In genomic region chr19:10454718-10455436, GRCm38 (mm10) we compare ENCODE assay signal across 27 mouse cellular contexts. TPM values are rescaled to one million over a fixed set of nuclear protein-coding genes. Genes with fewer than 3 reads are reported as not detected.
DNase-seq lines count a peak whose midpoint lies in the region; ATAC-seq lines count a peak whose summit lies in the region.
"Had no signal": no experiment of that assay in that cellular context is flagged by ENCODE, and none has a peak within 500 bp of the region (broad histone marks: within the 10 kb centered on the region; RNA-seq: fewer than 3 reads in every experiment).

No protein-coding gene starts in this region.

- H3K27ac ChIP-seq in liver, embryonic 13.5 days = no peak overlapping the region
- H3K27ac ChIP-seq in liver, embryonic 11.5 days (ENCODE audit: low read depth, low read length) = no peak overlapping the region
- H3K27ac ChIP-seq: embryonic facial prominence, embryonic 12.5 days; intestine, embryonic 15.5 days; kidney, embryonic 15.5 days; limb, embryonic 10.5 days; lung, embryonic 15.5 days; neural tube, embryonic 12.5 days had no signal

- no peak overlapping the region for H3K4me3 ChIP-seq in liver, embryonic 13.5 days (replicated peaks)
- H3K4me3 ChIP-seq in liver, embryonic 11.5 days (ENCODE audit: low read depth, low read length) = no peak overlapping the region
- H3K4me3 ChIP-seq: embryonic facial prominence, embryonic 12.5 days; intestine, embryonic 15.5 days; kidney, embryonic 15.5 days; limb, embryonic 10.5 days; lung, embryonic 15.5 days; neural tube, embryonic 12.5 days had no signal

- no peak overlapping the region for H3K4me2 ChIP-seq in liver, embryonic 13.5 days
- no peak overlapping the region for H3K4me2 ChIP-seq in liver, embryonic 11.5 days
- H3K4me2 ChIP-seq: embryonic facial prominence, embryonic 12.5 days; heart, embryonic 11.5 days; intestine, embryonic 15.5 days; kidney, embryonic 15.5 days; lung, embryonic 15.5 days; neural tube, embryonic 12.5 days had no signal

- ATAC-seq in liver, embryonic 13.5 days (ENCODE audit: low read depth) = peak; percentile 27; the same call in 1 of the 2 replicates
- no peak for ATAC-seq in liver, embryonic 11.5 days (replicated peaks; ENCODE audit: low FRiP score)
- ATAC-seq: forebrain, postnatal 0 days; hindbrain, embryonic 16.5 days; intestine, embryonic 15.5 days had no signal

- H3K9me3 ChIP-seq in liver, embryonic 13.5 days (replicated peaks) = no peaks in the 10 kb centered on the region
- no peaks in the 10 kb centered on the region for H3K9me3 ChIP-seq in liver, embryonic 11.5 days (ENCODE audit: control insufficient read depth, low read length)
- H3K9me3 ChIP-seq: embryonic facial prominence, embryonic 12.5 days; intestine, embryonic 15.5 days; kidney, embryonic 15.5 days; limb, embryonic 10.5 days; lung, embryonic 15.5 days; neural tube, embryonic 12.5 days had no signal

- 30% methylated on average over 4 of the region's 4 CpGs for WGBS in liver, embryonic 13.5 days (ENCODE audit: insufficient replicate concordance)
- 56% methylated on average over 4 of the region's 4 CpGs for WGBS in liver, embryonic 11.5 days

- peak; percentile 48 for DNase-seq in adrenal gland, postnatal 14 days
- no peak for DNase-seq in adrenal gland, adult 18-20 months (ENCODE audit: low spot score in 2 of 2)
- no peak for DNase-seq in liver, embryonic 13.5 days
- no peak for DNase-seq in liver, embryonic 11.5 days (ENCODE audit: low spot score)
- peak; percentile 69 for DNase-seq in ovary, postnatal 36 days (ENCODE audit: low spot score)
- no peak for DNase-seq in ovary, postnatal 14 days (ENCODE audit: low spot score)
- no peak for DNase-seq in urinary bladder, postnatal 4 days (ENCODE audit: low spot score in 2 of 2)
- DNase-seq: cerebellum, adult 11-12 months; cerebellum, postnatal 10 days; forebrain, postnatal 0 days; gastrocnemius, postnatal 14 days; lung, postnatal 4 days; right cerebral cortex, postnatal 25 days; spleen, adult 18-20 months; thymus, postnatal 25 days had no signal

- no peak overlapping the region for H3K9ac ChIP-seq in liver, embryonic 13.5 days
- no peak overlapping the region for H3K9ac ChIP-seq in liver, embryonic 11.5 days (ENCODE audit: low read depth, low read length)
- H3K9ac ChIP-seq: embryonic facial prominence, embryonic 12.5 days; forebrain, postnatal 0 days; intestine, embryonic 15.5 days; kidney, embryonic 15.5 days; lung, embryonic 15.5 days; neural tube, embryonic 12.5 days had no signal

- peaks cover 26% of the 10 kb centered on the region for H3K4me1 ChIP-seq in liver, embryonic 13.5 days (replicated peaks)
- H3K4me1 ChIP-seq in liver, embryonic 11.5 days (replicated peaks; ENCODE audit: control insufficient read depth, insufficient read depth, low read length) = peaks cover 2% of the 10 kb centered on the region

- H3K36me3 ChIP-seq in liver, embryonic 13.5 days = no peaks in the 10 kb centered on the region
- no peaks in the 10 kb centered on the region for H3K36me3 ChIP-seq in liver, embryonic 11.5 days (ENCODE audit: control insufficient read depth, insufficient read depth, low read length)
- H3K36me3 ChIP-seq: embryonic facial prominence, embryonic 12.5 days; intestine, embryonic 15.5 days; kidney, embryonic 15.5 days; limb, embryonic 10.5 days; lung, embryonic 15.5 days; neural tube, embryonic 12.5 days had no signal

- peaks cover 89% of the 10 kb centered on the region for H3K27me3 ChIP-seq in liver, embryonic 13.5 days
- peaks cover 62% of the 10 kb centered on the region for H3K27me3 ChIP-seq in liver, embryonic 11.5 days (replicated peaks; ENCODE audit: control insufficient read depth, insufficient read depth, low read length)

RNA-seq across cellular contexts. Expression of gene Lrrc10b, which starts 2.4 kb away (rescaled TPM):
- 3.9 and 5.8 TPM in 2 replicates for total RNA-seq in adrenal gland, postnatal 14 days (2021)
- total RNA-seq in adrenal gland, adult 18-20 months (2021) = 1 to 10 TPM; 4.1 to 5.9 TPM
- polyA plus RNA-seq in liver, embryonic 13.5 days (2015; fragmentation: Nextera tagmentation; extraction: Ambion mirVana) = 0.06 TPM in 1 of 2 replicates, not detected in the other
- polyA plus RNA-seq in liver, embryonic 11.5 days (2014; fragmentation: Nextera tagmentation; extraction: Ambion mirVana) = 0.14 TPM in 1 of 2 replicates, not detected in the other
- total RNA-seq: hematopoietic stem cell, adult 5-6 weeks; liver, adult 2 months; megakaryocyte-erythroid progenitor cell, adult 5-6 weeks; monocyte, adult 5-6 weeks had no signal
- polyA plus RNA-seq: liver, adult 2 months had no signal

RNA-seq across cellular contexts. Expression of gene Ppp1r32, which starts 27.9 kb away (rescaled TPM):
- 0.53 and 0.63 TPM in 2 replicates for total RNA-seq in adrenal gland, postnatal 14 days (2021)
- total RNA-seq in adrenal gland, adult 18-20 months (2021) = under 1 TPM in 1 of 2 experiments, not detected in 1; 0.35 TPM
- not detected in 2 replicates for polyA plus RNA-seq in liver, embryonic 13.5 days (2015; fragmentation: Nextera tagmentation; extraction: Ambion mirVana)
- 0.12 TPM in 1 of 2 replicates, not detected in the other for polyA plus RNA-seq in liver, embryonic 11.5 days (2014; fragmentation: Nextera tagmentation; extraction: Ambion mirVana)
- total RNA-seq: hematopoietic stem cell, adult 5-6 weeks; liver, adult 2 months had no signal
- polyA plus RNA-seq: heart, embryonic 11.5 days; kidney, embryonic 15.5 days; limb, embryonic 10.5 days; neural tube, embryonic 12.5 days had no signal

Comparison
In these comparisons a context has a peak if more than half of its experiments do, and no peak if none do; other contexts are left out.
1. DNase-seq: peak in adrenal gland, postnatal 14 days (single experiment) and ovary, postnatal 36 days (single experiment); none in adrenal gland, adult 18-20 months (0 of 2), liver, embryonic 13.5 days (single experiment), liver, embryonic 11.5 days (single experiment), ovary, postnatal 14 days (single experiment) and urinary bladder, postnatal 4 days (0 of 2).